Mouse (Mus musculus): Measurements from ENCODE around the gene Edem2. TPM values are rescaled to one million over a fixed set of nuclear protein-coding genes. Genes with fewer than 3 reads are reported as not detected.

Edem2 gene
- polyA plus RNA-seq, 1 experiment from 2014 or later = 28.6 TPM

- Histone ChIP-seq H3K27ac (ENCODE audit: low read depth, low read length) (no peak overlapping the region), H3K9ac (ENCODE audit: low read depth, low read length) (no peak overlapping the region), H3K4me3 (ENCODE audit: low read depth, low read length) (no peak overlapping the region), H3K27me3 (ENCODE audit: control insufficient read depth, insufficient read depth, low read length) (no peaks in the 10 kb centered on the region), H3K9me3 (replicated peaks; ENCODE audit: control insufficient read depth, low read length) (no peaks in the 10 kb centered on the region), H3K4me2 (no peak overlapping the region), H3K4me1 (ENCODE audit: control insufficient read depth, insufficient read depth, low read length) (no peaks in the 10 kb centered on the region), H3K36me3 (ENCODE audit: control insufficient read depth, insufficient read depth, low read length) (0 out of 2 replicates have a peak, but pooled peaks cover 2% of the 10 kb centered on the region)
- 77% methylated on average over 6 of the region's 6 CpGs for WGBS (ENCODE audit: insufficient replicate concordance)
- no peak for ATAC-seq (replicated peaks; ENCODE audit: insufficient number of reproducible peaks, low FRiP score, low TSS enrichment)
Observed at GRCm38 (mm10) chr2:155724526-155724925, 4.7 kb downstream of the Edem2 start.

- ATAC-seq (replicated peaks; ENCODE audit: insufficient number of reproducible peaks, low FRiP score, low TSS enrichment) = no peak
- Histone ChIP-seq H3K4me1 (ENCODE audit: control insufficient read depth, insufficient read depth, low read length) (no peaks in the 10 kb centered on the region), H3K9ac (ENCODE audit: low read depth, low read length) (no peak overlapping the region), H3K4me2 (no peak overlapping the region), H3K36me3 (ENCODE audit: control insufficient read depth, insufficient read depth, low read length) (0 out of 2 replicates have a peak, but pooled peaks cover 2% of the 10 kb centered on the region), H3K4me3 (ENCODE audit: low read depth, low read length) (no peak overlapping the region), H3K27ac (ENCODE audit: low read depth, low read length) (no peak overlapping the region), H3K27me3 (ENCODE audit: control insufficient read depth, insufficient read depth, low read length) (no peaks in the 10 kb centered on the region), H3K9me3 (replicated peaks; ENCODE audit: control insufficient read depth, low read length) (no peaks in the 10 kb centered on the region)
- 44% methylated on average over 5 of the region's 5 CpGs for WGBS (ENCODE audit: insufficient replicate concordance)
Observed at GRCm38 (mm10) chr2:155724036-155724435, 5.2 kb downstream of the Edem2 start.

GRCm38 (mm10) chr2:155720585-155720984 is 8.7 kb downstream of the Edem2 start:
- Histone ChIP-seq H3K9ac (ENCODE audit: low read depth, low read length) (no peak overlapping the region), H3K36me3 (ENCODE audit: control insufficient read depth, insufficient read depth, low read length) (peaks cover 2% of the 10 kb centered on the region; the same call in 1 of the 2 replicates), H3K4me2 (no peak overlapping the region), H3K4me1 (ENCODE audit: control insufficient read depth, insufficient read depth, low read length) (no peaks in the 10 kb centered on the region), H3K27me3 (ENCODE audit: control insufficient read depth, insufficient read depth, low read length) (no peaks in the 10 kb centered on the region), H3K4me3 (ENCODE audit: low read depth, low read length) (no peak overlapping the region), H3K27ac (ENCODE audit: low read depth, low read length) (no peak overlapping the region), H3K9me3 (replicated peaks; ENCODE audit: control insufficient read depth, low read length) (no peaks in the 10 kb centered on the region)
- ATAC-seq (replicated peaks; ENCODE audit: insufficient number of reproducible peaks, low FRiP score, low TSS enrichment) = no peak
- WGBS (ENCODE audit: insufficient replicate concordance) = 79% methylated on average over 5 of the region's 5 CpGs

GRCm38 (mm10) chr2:155717082-155717990 is 11.9 kb downstream of the Edem2 start:
- ATAC-seq (replicated peaks; ENCODE audit: insufficient number of reproducible peaks, low FRiP score, low TSS enrichment) = no peak
- no peaks in the 10 kb centered on the region for H3K9me3 ChIP-seq (replicated peaks; ENCODE audit: control insufficient read depth, low read length)
- no peaks in the 10 kb centered on the region for H3K27me3 ChIP-seq (ENCODE audit: control insufficient read depth, insufficient read depth, low read length)
- 86% methylated on average over 12 of the region's 12 CpGs for WGBS (ENCODE audit: insufficient replicate concordance)
- no peaks in the 10 kb centered on the region for H3K4me1 ChIP-seq (ENCODE audit: control insufficient read depth, insufficient read depth, low read length)
- no peak overlapping the region for H3K4me3 ChIP-seq (ENCODE audit: low read depth, low read length)
- H3K9ac ChIP-seq (ENCODE audit: low read depth, low read length) = no peak overlapping the region
- H3K27ac ChIP-seq (ENCODE audit: low read depth, low read length) = no peak overlapping the region
- no peak overlapping the region for H3K4me2 ChIP-seq
- H3K36me3 ChIP-seq (ENCODE audit: control insufficient read depth, insufficient read depth, low read length) = peaks cover 4% of the 10 kb centered on the region; the same call in 1 of the 2 replicates

- Histone ChIP-seq H3K4me3 (ENCODE audit: low read depth, low read length) (no peak overlapping the region), H3K27me3 (ENCODE audit: control insufficient read depth, insufficient read depth, low read length) (no peaks in the 10 kb centered on the region), H3K36me3 (ENCODE audit: control insufficient read depth, insufficient read depth, low read length) (peaks cover 5% of the 10 kb centered on the region; the same call in 1 of the 2 replicates), H3K4me2 (no peak overlapping the region), H3K9me3 (replicated peaks; ENCODE audit: control insufficient read depth, low read length) (no peaks in the 10 kb centered on the region), H3K27ac (ENCODE audit: low read depth, low read length) (no peak overlapping the region), H3K4me1 (ENCODE audit: control insufficient read depth, insufficient read depth, low read length) (no peaks in the 10 kb centered on the region), H3K9ac (ENCODE audit: low read depth, low read length) (no peak overlapping the region)
- ATAC-seq (replicated peaks; ENCODE audit: insufficient number of reproducible peaks, low FRiP score, low TSS enrichment) = no peak
- 89% methylated on average over 11 of the region's 11 CpGs for WGBS (ENCODE audit: insufficient replicate concordance)
Observed at GRCm38 (mm10) chr2:155710557-155710956, 18.7 kb downstream of the Edem2 start.

- Histone ChIP-seq H3K9ac (ENCODE audit: low read depth, low read length) (no peak overlapping the region), H3K4me1 (ENCODE audit: control insufficient read depth, insufficient read depth, low read length) (no peaks in the 10 kb centered on the region), H3K4me3 (ENCODE audit: low read depth, low read length) (no peak overlapping the region), H3K4me2 (no peak overlapping the region), H3K27ac (ENCODE audit: low read depth, low read length) (no peak overlapping the region), H3K36me3 (ENCODE audit: control insufficient read depth, insufficient read depth, low read length) (peaks cover 6% of the 10 kb centered on the region; the same call in 1 of the 2 replicates), H3K27me3 (ENCODE audit: control insufficient read depth, insufficient read depth, low read length) (no peaks in the 10 kb centered on the region), H3K9me3 (replicated peaks; ENCODE audit: control insufficient read depth, low read length) (no peaks in the 10 kb centered on the region)
- 84% methylated on average over 4 of the region's 4 CpGs for WGBS (ENCODE audit: insufficient replicate concordance)
- no peak for ATAC-seq (replicated peaks; ENCODE audit: insufficient number of reproducible peaks, low FRiP score, low TSS enrichment)
Observed at GRCm38 (mm10) chr2:155707251-155707650, 22.0 kb downstream of the Edem2 start.

GRCm38 (mm10) chr2:155703630-155704029 is 25.6 kb downstream of the Edem2 start:
- H3K4me2 ChIP-seq = no peak overlapping the region
- 77% methylated on average over 4 of the region's 4 CpGs for WGBS (ENCODE audit: insufficient replicate concordance)
- peaks cover 12% of the 10 kb centered on the region; the same call in 1 of the 2 replicates for H3K36me3 ChIP-seq (ENCODE audit: control insufficient read depth, insufficient read depth, low read length)

GRCm38 (mm10) chr2:155701399-155701919 is 27.8 kb downstream of the Edem2 start:
- H3K4me2 ChIP-seq = no peak overlapping the region
- no peak for ATAC-seq (replicated peaks; ENCODE audit: insufficient number of reproducible peaks, low FRiP score, low TSS enrichment)
- no peaks in the 10 kb centered on the region for H3K27me3 ChIP-seq (ENCODE audit: control insufficient read depth, insufficient read depth, low read length)
- 81% methylated on average over 19 of the region's 19 CpGs for WGBS (ENCODE audit: insufficient replicate concordance)
- H3K9ac ChIP-seq (ENCODE audit: low read depth, low read length) = no peak overlapping the region
- H3K4me1 ChIP-seq (ENCODE audit: control insufficient read depth, insufficient read depth, low read length) = no peaks in the 10 kb centered on the region
- H3K27ac ChIP-seq (ENCODE audit: low read depth, low read length) = no peak overlapping the region
- H3K9me3 ChIP-seq (replicated peaks; ENCODE audit: control insufficient read depth, low read length) = no peaks in the 10 kb centered on the region
- H3K36me3 ChIP-seq (ENCODE audit: control insufficient read depth, insufficient read depth, low read length) = peaks cover 9% of the 10 kb centered on the region; the same call in 1 of the 2 replicates
- no peak overlapping the region for H3K4me3 ChIP-seq (ENCODE audit: low read depth, low read length)

More at GRCm38 (mm10) chr2:155703630-155704029, 25.6 kb downstream of the Edem2 start:
- no peak for ATAC-seq (replicated peaks; ENCODE audit: insufficient number of reproducible peaks, low FRiP score, low TSS enrichment)
- H3K27me3 ChIP-seq (ENCODE audit: control insufficient read depth, insufficient read depth, low read length) = no peaks in the 10 kb centered on the region
- H3K27ac ChIP-seq (ENCODE audit: low read depth, low read length) = no peak overlapping the region
- H3K4me3 ChIP-seq (ENCODE audit: low read depth, low read length) = no peak overlapping the region
- H3K9me3 ChIP-seq (replicated peaks; ENCODE audit: control insufficient read depth, low read length) = no peaks in the 10 kb centered on the region
- H3K9ac ChIP-seq (ENCODE audit: low read depth, low read length) = no peak overlapping the region
- H3K4me1 ChIP-seq (ENCODE audit: control insufficient read depth, insufficient read depth, low read length) = no peaks in the 10 kb centered on the region
